Mouse (Mus musculus) testis, adult 2 months (tissue): Measurements from ENCODE around the gene Prkcb. TPM values are rescaled to one million over a fixed set of nuclear protein-coding genes. Genes with fewer than 3 reads are reported as not detected.

Experiments used
- H3K27ac ChIP-seq: fragments of 200-500 bp; 2 replicates; pipeline ENCODE4 v1.5.1; 2012; ENCODE audit warnings: low read depth, low read length; ENCODE audit not compliant: control insufficient read depth, insufficient read depth
- H3K27me3 ChIP-seq: fragments of 200-500 bp; 2 replicates; pipeline ENCODE4 v1.6.1; 2012; ENCODE audit warnings: mild to moderate bottlenecking, low read length, moderate library complexity; ENCODE audit not compliant: control insufficient read depth, insufficient read depth
- H3K36me3 ChIP-seq: fragments of 200-500 bp; 2 replicates; pipeline ENCODE4 v1.6.1; 2012; ENCODE audit warnings: mild to moderate bottlenecking, low read length; ENCODE audit not compliant: control insufficient read depth, insufficient read depth
- H3K4me1 ChIP-seq: fragments of 200-500 bp; 2 replicates; pipeline ENCODE4 v1.6.1; 2012; ENCODE audit warnings: low read length; ENCODE audit not compliant: control insufficient read depth, insufficient read depth
- H3K4me3 ChIP-seq: fragments of 200-500 bp; 2 replicates; pipeline ENCODE4 v1.5.1; 2012; ENCODE audit warnings: low read depth, mild to moderate bottlenecking, low read length, moderate library complexity, mixed read lengths; ENCODE audit not compliant: control insufficient read depth
- CTCF ChIP-seq: fragments of 200-500 bp; IDR thresholded peaks from 2 replicates; pipeline ENCODE4 v1.5.1; 2012; ENCODE audit warnings: low read depth, mild to moderate bottlenecking, inconsistent platforms, low read length, moderate library complexity; ENCODE audit not compliant: control insufficient read depth, insufficient read depth, insufficient replicate concordance
- POLR2A ChIP-seq: fragments of 200-500 bp; IDR thresholded peaks from 2 replicates; pipeline ENCODE4 v1.6.1; 2012; ENCODE audit warnings: low read depth, mild to moderate bottlenecking, inconsistent platforms, low read length, moderate library complexity; ENCODE audit not compliant: control insufficient read depth
- polyA plus RNA-seq: library from polyadenylated mRNA; depleted of rRNA; stranded (reverse); fragments of >200 nt; gene quantifications from 2 replicates; pipeline ENCODE4 v1.2.3, GENCODE M21; 2012

The Prkcb gene
- polyA plus RNA-seq, 1 experiment = 3.4 TPM

DNA sequence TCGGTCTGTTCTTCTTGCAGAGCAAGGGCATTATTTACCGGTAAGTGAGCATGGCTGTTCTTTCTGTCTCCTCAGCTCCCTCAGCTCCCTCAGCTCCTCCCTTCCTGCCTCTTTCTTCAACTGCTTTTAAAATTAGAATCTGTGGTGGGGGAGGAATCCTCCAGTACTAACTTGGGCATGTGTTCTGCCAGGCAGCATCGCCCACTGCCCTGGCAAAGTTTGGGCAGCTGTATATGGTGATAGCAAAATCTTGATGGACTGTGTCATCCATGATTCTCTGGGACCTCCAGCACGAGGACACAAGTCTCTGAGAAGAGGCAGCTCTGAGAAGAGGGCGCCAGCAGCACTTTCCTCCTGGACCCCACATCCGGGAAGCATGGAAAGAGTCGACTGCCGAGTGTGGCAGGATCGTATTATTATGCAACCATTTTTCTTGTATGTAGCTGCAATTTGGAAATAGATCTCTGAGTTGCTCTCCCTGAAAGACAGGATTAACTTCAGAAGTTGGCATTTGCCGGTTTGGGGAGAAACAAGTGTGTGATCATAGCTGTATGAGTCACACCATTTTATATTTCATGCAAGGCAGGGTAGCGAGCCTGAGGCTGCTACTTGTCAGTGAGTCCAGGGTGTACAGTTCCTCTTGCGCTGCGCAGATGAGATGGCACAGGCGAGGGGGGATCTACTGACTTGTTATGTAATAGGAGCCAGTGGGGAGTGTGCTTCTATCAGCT, 296.0 kb downstream of the Prkcb start:
- no peaks in the 10 kb centered on the region for H3K27me3 ChIP-seq
- no peaks in the 10 kb centered on the region for H3K36me3 ChIP-seq
- H3K4me3 ChIP-seq = no peak overlapping the region
- no peak for TF ChIP-seq CTCF
- TF ChIP-seq POLR2A = no peak
- H3K4me1 ChIP-seq = no peaks in the 10 kb centered on the region
- no peak overlapping the region for H3K27ac ChIP-seq

DNA sequence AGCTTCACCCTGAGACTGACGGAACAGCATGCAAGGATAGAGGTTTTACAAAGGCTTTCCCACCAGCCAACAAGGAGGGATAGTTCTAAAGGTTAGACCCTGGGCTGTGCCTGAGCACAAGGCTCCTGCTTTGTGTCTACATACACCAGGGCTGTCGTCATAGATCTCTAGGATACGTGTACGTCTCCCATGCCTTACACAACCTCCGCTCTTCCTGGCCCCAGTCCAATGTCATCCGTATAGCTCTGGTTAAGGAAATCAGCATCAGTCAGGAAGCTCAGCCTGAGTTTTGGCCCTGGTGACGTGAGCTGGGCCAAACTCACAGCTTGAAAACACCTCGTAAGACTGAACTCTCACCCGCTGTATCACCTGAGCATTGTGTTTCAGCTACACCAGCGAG, 307.3 kb downstream of the Prkcb start:
- Histone ChIP-seq H3K27ac (no peak overlapping the region), H3K36me3 (no peaks in the 10 kb centered on the region), H3K4me3 (no peak overlapping the region), H3K27me3 (no peaks in the 10 kb centered on the region), H3K4me1 (no peaks in the 10 kb centered on the region)
- TF ChIP-seq CTCF (no peak), POLR2A (no peak)

DNA sequence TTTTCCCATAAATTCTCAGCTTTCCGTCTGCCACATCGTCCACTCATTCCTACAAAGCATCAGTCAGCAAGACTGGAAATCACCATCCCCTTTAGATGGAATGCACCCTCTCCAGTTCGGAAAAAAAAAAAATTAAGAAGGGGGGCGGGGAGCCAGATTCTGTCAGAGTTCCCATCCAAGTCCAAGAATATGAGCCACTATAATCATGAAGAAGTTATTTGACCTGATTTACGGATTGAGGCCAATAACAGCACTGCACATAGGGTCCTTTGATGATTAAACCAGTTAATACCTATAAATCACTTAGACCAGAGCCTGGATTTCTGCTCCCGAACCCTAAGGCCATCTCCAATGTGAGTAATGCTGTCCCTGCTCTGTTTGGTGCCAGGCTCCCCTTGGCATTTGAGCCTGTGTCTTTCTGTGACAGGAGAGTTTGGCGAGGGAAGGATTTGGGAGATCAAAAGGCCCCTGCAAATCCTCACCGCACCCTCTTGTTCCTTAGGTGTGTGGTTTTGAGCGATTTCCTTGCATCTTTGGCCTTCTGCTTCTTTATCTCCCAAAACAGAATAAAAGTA, 308.1 kb downstream of the Prkcb start:
- H3K36me3 ChIP-seq = no peaks in the 10 kb centered on the region
- H3K27me3 ChIP-seq = no peaks in the 10 kb centered on the region
- H3K27ac ChIP-seq = no peak overlapping the region
- no peaks in the 10 kb centered on the region for H3K4me1 ChIP-seq
- TF ChIP-seq POLR2A (no peak), CTCF (no peak)
- H3K4me3 ChIP-seq = no peak overlapping the region

DNA sequence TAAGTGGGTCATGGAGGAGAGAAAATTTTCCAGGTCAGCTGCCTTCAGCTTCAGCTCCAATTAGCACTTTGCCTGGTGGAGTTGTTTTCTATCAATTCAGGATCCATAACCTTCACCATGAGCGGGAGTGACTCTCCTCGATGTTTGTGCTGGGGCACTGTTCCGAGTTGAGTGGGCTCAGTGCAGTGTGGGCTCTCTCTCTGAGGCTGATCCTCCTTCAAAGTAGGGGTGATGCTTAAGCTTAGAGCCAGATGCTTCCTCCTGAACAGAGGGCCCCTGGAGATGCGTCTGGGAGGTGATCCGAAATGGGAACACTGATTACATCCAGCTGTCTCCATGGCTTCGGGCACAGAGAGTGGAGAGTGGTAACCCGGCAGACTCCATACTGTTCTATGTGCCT, 308.8 kb downstream of the Prkcb start:
- H3K27ac ChIP-seq = no peak overlapping the region
- no peaks in the 10 kb centered on the region for H3K27me3 ChIP-seq
- H3K36me3 ChIP-seq = no peaks in the 10 kb centered on the region
- H3K4me1 ChIP-seq = no peaks in the 10 kb centered on the region
- TF ChIP-seq POLR2A = no peak
- no peak for TF ChIP-seq CTCF
- H3K4me3 ChIP-seq = no peak overlapping the region

DNA sequence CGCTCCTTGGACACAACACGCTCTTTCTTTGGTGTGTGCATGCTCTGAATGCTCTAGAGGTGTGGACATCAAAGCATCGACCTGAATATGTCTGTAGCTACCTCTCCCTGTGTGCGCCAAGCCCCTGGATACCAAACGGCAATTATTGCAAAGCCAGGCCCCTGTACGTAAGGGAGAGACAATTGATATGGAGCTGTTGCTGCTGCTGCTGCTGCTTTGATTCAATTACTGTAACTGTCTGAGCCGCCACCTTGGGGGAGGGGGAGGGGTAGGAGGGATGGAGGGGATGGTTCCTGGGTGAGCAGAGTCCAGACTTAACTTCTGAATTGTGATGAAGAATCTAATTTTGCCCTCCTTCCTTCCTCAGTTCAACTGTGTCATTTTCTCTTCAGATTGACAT, 312.3 kb downstream of the Prkcb start:
- Histone ChIP-seq H3K27ac (no peak overlapping the region), H3K4me3 (no peak overlapping the region), H3K27me3 (no peaks in the 10 kb centered on the region), H3K4me1 (no peaks in the 10 kb centered on the region), H3K36me3 (no peaks in the 10 kb centered on the region)
- TF ChIP-seq CTCF (no peak), POLR2A (no peak)

DNA sequence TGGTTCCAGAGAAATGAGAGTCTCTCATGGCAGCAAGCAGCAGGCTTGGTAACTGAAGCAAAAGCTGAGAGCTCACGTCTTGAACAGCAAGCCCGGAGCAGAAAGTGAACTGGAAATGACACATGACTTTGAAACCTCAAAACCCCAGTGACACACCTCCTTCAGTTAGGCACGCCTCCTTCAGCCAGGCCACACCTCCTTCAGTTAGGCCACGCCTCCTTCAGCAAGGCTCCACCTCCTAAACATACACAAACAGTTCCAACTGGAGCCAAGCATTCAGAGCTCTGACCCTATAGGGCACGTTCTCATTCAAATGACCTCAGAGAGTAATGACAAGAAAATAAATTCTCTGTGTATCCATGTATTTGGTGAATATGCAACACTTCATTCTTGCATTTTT, 316.5 kb downstream of the Prkcb start:
- no peak overlapping the region for H3K4me3 ChIP-seq
- no peak for TF ChIP-seq CTCF
- no peak for TF ChIP-seq POLR2A
- no peaks in the 10 kb centered on the region for H3K36me3 ChIP-seq
- no peak overlapping the region for H3K27ac ChIP-seq
- no peaks in the 10 kb centered on the region for H3K27me3 ChIP-seq
- no peaks in the 10 kb centered on the region for H3K4me1 ChIP-seq

DNA sequence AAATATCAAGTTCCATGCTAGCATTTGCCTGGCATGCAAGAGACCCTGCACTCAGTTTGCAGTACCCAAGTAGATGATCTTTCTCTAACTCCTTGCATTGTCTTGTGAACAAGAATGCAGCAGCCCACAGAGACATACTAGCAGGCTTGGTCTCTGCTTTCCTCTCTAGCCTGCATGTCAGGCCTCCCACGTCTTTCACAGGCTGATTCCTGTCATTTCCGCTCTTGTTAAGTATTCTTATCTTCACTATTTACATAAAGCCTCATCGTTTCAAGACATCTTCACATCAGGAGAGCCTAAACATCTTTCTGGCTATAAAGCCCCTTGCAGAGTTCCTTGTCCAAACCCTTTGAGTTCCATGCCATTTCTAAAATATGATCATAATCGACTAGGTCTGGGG, 320.9 kb downstream of the Prkcb start:
- H3K27ac ChIP-seq = no peak overlapping the region
- no peak overlapping the region for H3K4me3 ChIP-seq
- TF ChIP-seq CTCF (no peak), POLR2A (no peak)
- H3K4me1 ChIP-seq = no peaks in the 10 kb centered on the region
- H3K27me3 ChIP-seq = no peaks in the 10 kb centered on the region
- H3K36me3 ChIP-seq = no peaks in the 10 kb centered on the region

DNA sequence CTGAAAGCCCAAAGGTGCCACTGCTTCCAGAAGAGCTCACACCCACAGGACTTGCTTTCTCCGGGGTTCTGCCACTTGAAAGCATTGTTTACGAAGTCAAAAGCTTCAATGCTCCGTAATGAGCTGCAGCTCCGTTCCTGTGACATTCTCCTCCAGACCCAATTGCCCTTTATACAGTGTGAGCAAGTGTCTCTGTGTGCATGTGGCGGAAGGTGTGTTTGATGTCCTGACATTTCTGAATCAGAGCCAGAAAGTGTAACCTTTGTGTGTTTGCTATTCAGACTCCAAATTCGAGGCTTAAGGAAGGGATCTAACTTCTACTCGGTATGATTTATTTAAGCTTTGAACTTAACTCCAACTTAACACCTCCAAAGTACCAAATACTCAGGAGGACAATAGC, 321.6 kb downstream of the Prkcb start:
- no peaks in the 10 kb centered on the region for H3K27me3 ChIP-seq
- no peaks in the 10 kb centered on the region for H3K4me1 ChIP-seq
- no peak for TF ChIP-seq CTCF
- no peak for TF ChIP-seq POLR2A
- no peak overlapping the region for H3K4me3 ChIP-seq
- no peak overlapping the region for H3K27ac ChIP-seq
- H3K36me3 ChIP-seq = no peaks in the 10 kb centered on the region
